Mouse (Mus musculus): ENCODE results near the gene Tbce. TPM values are rescaled to one million over a fixed set of nuclear protein-coding genes. Genes with fewer than 3 reads are reported as not detected.
A peak's percentile ranks its signal among the peaks of the same experiment; 100 is the strongest.
"Not testable (repeated sequence)": the region's sequence is repeated elsewhere in the genome, so short reads cannot be mapped to it uniquely, and the experiment has no call there.

The Tbce gene
- polyA plus RNA-seq, 1 experiment from 2014 or later = 34.5 TPM

DNA sequence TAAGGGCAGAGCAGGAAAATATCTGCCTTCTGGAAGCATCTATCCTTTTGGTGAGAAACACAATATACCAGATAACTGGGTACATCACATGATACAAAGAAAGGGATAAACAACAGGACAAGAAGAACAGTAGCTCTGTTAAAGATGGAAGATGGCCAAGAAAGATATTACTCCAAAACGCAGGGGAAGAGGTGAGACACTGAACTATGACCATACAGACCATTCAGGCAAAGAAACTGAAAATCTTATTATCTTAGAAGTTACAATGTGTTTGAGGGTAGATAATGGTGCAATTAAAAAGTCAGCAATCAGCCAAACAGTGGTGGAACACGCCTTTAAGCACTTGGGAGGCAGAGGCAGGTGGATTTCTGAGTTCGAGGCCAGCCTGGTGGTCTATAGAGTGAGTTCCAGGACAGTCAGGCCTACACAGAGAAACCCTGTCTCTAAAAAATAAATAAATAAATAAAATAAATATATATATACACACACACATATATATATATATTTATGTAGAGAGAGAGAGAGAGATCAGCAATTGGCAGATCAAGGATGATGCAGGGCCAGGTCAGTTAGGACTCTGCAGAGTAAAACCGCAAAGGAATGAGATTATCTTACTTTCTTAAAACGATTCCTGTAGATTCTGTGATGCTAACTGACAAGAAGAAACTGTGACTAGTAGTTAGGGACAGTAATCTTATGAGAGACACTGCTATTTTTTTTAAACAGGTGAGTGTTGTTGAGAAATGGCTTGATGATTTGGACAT is 5.9 kb downstream of the Tbce start:
- H3K9me3 ChIP-seq = no peaks in the 10 kb centered on the region
- H3K4me2 ChIP-seq = no peak overlapping the region
- ATAC-seq (ENCODE audit: extremely low read depth, insufficient number of reproducible peaks, low FRiP score, low TSS enrichment) = peak; percentile 31; the same call in 1 of the 2 replicates
- H3K4me1 ChIP-seq = peaks cover 16% of the 10 kb centered on the region
- peak overlapping the region; percentile 42 for H3K27ac ChIP-seq (replicated peaks)
- H3K36me3 ChIP-seq = peaks cover 10% of the 10 kb centered on the region
- 75% methylated on average over 5 of the region's 5 CpGs for WGBS
- no peak overlapping the region for H3K9ac ChIP-seq
- no peak overlapping the region for H3K4me3 ChIP-seq
- no peaks in the 10 kb centered on the region for H3K27me3 ChIP-seq (replicated peaks)

DNA sequence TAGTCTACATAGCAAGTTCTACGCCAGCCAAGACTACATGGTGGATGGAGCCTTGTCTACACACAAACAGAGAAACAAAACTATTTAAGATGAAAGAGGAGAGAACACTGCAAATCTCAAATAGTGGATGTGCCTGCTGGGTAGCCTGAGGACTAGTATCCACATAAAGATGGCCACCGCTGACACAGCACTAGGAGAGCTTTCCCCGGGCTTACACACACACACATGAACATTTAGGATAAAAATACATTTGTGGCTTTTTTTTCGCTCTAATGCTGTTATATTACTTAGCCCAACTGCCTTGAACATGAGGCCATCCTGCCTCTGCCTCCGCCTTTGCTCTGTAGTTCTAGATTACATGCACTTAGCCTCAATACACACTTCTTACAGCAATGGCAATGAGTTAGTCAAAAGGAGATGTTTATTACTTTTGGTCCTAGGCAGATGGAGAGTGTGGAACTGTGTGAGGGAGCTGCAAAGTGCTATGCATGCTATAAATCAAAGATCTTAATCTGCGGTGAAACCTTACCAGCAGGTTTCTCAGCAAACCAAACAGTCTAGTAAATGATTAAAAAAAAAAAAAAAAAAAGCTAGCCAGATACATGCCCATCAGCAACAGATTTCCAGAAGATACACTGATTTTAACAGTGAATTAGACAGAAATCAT is 13.2 kb downstream of the Tbce start:
- Histone ChIP-seq H3K9me3 (no peaks in the 10 kb centered on the region), H3K27me3 (replicated peaks) (no peaks in the 10 kb centered on the region), H3K4me2 (no peak overlapping the region), H3K4me3 (no peak overlapping the region), H3K36me3 (peaks cover 39% of the 10 kb centered on the region), H3K9ac (no peak overlapping the region), H3K27ac (replicated peaks) (no peak overlapping the region), H3K4me1 (no peaks in the 10 kb centered on the region)
- ATAC-seq (ENCODE audit: extremely low read depth, insufficient number of reproducible peaks, low FRiP score, low TSS enrichment) = no peak
- WGBS = 92% methylated on average over 6 of the region's 6 CpGs

DNA sequence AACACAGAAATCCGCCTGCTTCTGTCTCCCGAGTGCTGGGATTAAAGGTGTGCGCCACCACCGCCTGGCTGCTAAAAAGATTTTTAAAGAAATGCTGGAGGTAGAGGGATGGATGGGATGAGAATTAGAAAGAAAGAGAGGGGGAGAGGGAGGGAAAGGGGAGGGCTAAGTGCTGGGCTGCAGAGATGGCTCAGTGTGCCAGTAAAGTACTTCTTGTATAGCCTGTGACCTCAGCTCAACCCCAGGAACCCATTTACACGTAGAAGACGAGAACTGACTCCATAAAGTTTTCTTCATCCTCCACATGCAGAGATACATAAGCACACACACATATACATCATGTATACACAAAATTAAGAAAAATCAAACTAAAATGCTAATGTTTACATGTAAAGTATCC is 13.9 kb downstream of the Tbce start:
- WGBS = 88% methylated on average over 6 of the region's 6 CpGs
- peaks cover 39% of the 10 kb centered on the region for H3K36me3 ChIP-seq
- H3K9ac ChIP-seq = no peak overlapping the region
- no peaks in the 10 kb centered on the region for H3K27me3 ChIP-seq (replicated peaks)
- no peak overlapping the region for H3K4me3 ChIP-seq
- no peaks in the 10 kb centered on the region for H3K4me1 ChIP-seq
- peak overlapping the region; percentile 11; the same call in 1 of the 2 replicates for H3K4me2 ChIP-seq
- no peak overlapping the region for H3K27ac ChIP-seq (replicated peaks)
- no peak for ATAC-seq (ENCODE audit: extremely low read depth, insufficient number of reproducible peaks, low FRiP score, low TSS enrichment)
- no peaks in the 10 kb centered on the region for H3K9me3 ChIP-seq

DNA sequence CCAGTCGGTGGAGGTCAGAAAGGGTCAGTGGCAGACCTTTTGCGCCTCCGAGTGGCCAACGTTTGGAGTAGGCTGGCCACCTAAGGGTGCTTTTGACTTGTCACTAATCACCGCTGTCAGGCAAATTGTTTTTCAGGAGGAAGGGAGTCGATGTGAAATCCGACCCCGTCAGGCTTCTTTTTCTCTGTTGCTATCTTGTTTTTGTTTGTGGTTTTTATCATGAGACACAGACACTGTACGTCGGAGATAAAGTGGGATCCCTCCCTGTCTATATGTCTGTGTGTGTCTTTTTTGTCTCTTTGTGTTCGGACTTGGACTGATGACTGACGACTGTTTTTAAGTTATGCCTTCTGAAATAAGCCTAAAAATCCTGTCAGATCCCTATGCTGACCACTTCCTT is 18.0 kb downstream of the Tbce start:
- ATAC-seq (ENCODE audit: extremely low read depth, insufficient number of reproducible peaks, low FRiP score, low TSS enrichment) = not testable (repeated sequence)

DNA sequence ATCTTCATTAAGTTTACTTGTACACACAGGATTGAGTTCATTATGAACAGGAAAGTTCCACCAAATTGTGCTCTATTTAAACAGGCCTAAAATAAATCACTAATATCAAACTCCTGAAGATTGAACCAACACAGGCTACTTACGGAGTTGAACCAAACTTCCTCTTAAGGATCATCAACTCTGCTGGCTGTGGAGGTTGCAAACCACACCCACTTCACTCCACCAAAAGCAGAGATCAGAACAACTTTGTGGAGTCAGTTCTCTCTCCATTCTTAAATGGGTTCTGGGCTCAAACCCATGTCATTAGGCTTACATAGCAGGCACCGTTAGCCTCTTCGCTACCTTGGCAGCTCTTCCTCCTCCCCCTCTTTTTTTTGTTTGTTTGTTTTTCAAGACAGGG is 20.6 kb downstream of the Tbce start:
- Histone ChIP-seq H3K9ac (no peak overlapping the region), H3K4me3 (no peak overlapping the region)
- no peak for ATAC-seq (ENCODE audit: extremely low read depth, insufficient number of reproducible peaks, low FRiP score, low TSS enrichment)

More for the DNA sequence above, 18.0 kb downstream of the Tbce start:
- 35% methylated on average over 9 of the region's 12 CpGs for WGBS
- H3K9me3 ChIP-seq; H3K27me3 ChIP-seq (replicated peaks); H3K4me2 ChIP-seq; H3K27ac ChIP-seq (replicated peaks); H3K9ac ChIP-seq; H3K4me1 ChIP-seq; H3K4me3 ChIP-seq: not testable (repeated sequence)
- peaks cover 42% of the 10 kb centered on the region for H3K36me3 ChIP-seq

DNA sequence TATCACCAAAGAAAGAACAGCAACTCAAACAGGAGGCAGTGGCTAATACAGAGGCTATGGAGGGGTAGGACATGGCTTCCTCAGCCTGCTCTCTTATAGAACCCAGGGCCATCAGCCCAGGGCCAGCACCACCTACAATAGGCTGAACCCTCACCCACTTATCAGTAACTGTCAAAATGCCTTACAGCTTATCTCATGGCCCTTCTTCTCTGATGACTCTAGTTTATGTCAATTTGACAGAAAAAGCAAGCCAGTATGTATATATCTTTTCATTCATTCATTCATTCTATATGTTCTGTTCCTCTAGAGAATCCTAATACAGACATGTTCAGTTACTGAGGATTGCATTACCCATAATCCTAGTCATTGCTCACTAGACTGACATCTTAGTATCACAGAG is 21.2 kb downstream of the Tbce start:
- Histone ChIP-seq H3K9ac (no peak overlapping the region), H3K9me3 (no peaks in the 10 kb centered on the region), H3K4me3 (no peak overlapping the region), H3K27me3 (replicated peaks) (no peaks in the 10 kb centered on the region), H3K36me3 (peaks cover 51% of the 10 kb centered on the region), H3K4me1 (0 out of 2 replicates have a peak, but pooled peaks cover 4% of the 10 kb centered on the region), H3K27ac (replicated peaks) (no peak overlapping the region), H3K4me2 (no peak overlapping the region)
- ATAC-seq (ENCODE audit: extremely low read depth, insufficient number of reproducible peaks, low FRiP score, low TSS enrichment) = no peak

More for the DNA sequence above, 20.6 kb downstream of the Tbce start:
- 0 out of 2 replicates have a peak, but pooled peaks cover 4% of the 10 kb centered on the region for H3K4me1 ChIP-seq
- H3K36me3 ChIP-seq = peaks cover 45% of the 10 kb centered on the region
- no peak overlapping the region for H3K27ac ChIP-seq (replicated peaks)
- H3K27me3 ChIP-seq (replicated peaks) = no peaks in the 10 kb centered on the region
- no peak overlapping the region for H3K4me2 ChIP-seq
- H3K9me3 ChIP-seq = no peaks in the 10 kb centered on the region
- WGBS = 90% methylated on average over 3 of the region's 3 CpGs

DNA sequence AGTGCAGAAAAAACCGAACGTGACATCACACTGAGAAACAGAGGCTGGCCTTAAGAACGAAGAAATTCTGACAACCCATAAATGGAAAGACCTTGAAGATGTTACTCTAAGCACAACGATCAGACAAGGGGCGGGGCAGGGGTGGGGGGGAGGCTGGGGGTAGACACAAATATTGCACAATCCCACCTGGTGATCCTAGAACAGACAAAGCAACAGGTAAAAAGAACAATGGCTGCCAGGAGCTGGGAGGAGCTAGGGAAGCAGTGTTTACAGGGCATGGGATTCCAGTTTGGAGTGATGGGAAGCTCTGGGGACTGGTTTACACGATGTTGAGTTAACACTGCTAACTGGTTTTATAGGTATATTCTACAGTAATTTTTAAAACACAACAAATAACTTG is 23.8 kb downstream of the Tbce start:
- Histone ChIP-seq H3K4me1 (0 out of 2 replicates have a peak, but pooled peaks cover 4% of the 10 kb centered on the region), H3K9me3 (no peaks in the 10 kb centered on the region), H3K27ac (replicated peaks) (no peak overlapping the region), H3K4me3 (no peak overlapping the region), H3K9ac (no peak overlapping the region), H3K36me3 (peaks cover 74% of the 10 kb centered on the region), H3K27me3 (replicated peaks) (no peaks in the 10 kb centered on the region), H3K4me2 (no peak overlapping the region)
- no peak for ATAC-seq (ENCODE audit: extremely low read depth, insufficient number of reproducible peaks, low FRiP score, low TSS enrichment)
- WGBS = 90% methylated on average over 6 of the region's 6 CpGs

DNA sequence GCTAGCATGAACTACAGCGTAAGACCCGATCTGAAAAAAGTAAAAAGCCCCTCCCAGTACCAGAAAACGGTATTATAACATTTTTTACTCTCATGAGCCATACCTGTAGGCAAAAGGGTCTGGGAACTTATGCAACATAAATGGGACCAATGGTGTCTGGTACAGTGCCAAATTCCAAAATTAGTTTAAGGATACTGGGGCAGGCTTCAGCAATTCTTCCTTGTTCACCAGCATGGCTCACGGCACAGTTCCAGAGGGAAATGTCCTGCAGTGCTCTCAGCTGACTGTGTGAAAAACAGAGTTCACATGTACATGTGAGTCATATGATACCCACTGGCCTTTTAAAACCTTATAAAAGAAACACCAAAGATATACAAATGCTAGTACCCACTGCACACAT is 24.9 kb downstream of the Tbce start:
- peaks cover 80% of the 10 kb centered on the region for H3K36me3 ChIP-seq
- H3K9me3 ChIP-seq = no peaks in the 10 kb centered on the region

DNA sequence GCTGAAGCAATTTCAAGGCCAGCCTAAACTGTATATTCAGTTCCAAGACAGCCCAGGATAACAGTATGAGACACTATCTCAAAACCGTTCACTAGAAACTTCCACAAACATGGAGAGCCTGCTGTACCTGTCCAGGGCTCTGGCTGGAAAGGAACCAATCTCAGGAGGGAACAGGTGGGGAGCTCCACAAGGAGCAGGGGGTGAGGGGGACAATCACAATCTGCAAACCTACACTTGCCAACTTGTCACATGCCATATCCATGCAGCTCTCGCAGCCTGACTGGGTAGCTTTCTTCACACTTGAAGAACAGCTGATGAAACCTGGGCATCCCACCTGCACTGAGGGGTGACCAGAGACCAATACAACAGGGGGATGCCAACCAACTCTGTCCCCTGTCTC is 25.4 kb downstream of the Tbce start:
- Histone ChIP-seq H3K27me3 (replicated peaks) (no peaks in the 10 kb centered on the region), H3K27ac (replicated peaks) (no peak overlapping the region), H3K4me2 (no peak overlapping the region), H3K36me3 (peaks cover 80% of the 10 kb centered on the region), H3K9ac (no peak overlapping the region), H3K4me1 (no peaks in the 10 kb centered on the region), H3K4me3 (no peak overlapping the region), H3K9me3 (no peaks in the 10 kb centered on the region)
- ATAC-seq (ENCODE audit: extremely low read depth, insufficient number of reproducible peaks, low FRiP score, low TSS enrichment) = no peak
- WGBS = 90% methylated on average over 2 of the region's 2 CpGs

More for the DNA sequence above, 24.9 kb downstream of the Tbce start:
- WGBS = 88% methylated on average over 4 of the region's 4 CpGs
- Histone ChIP-seq H3K4me1 (0 out of 2 replicates have a peak, but pooled peaks cover 2% of the 10 kb centered on the region), H3K27me3 (replicated peaks) (no peaks in the 10 kb centered on the region), H3K4me2 (no peak overlapping the region), H3K4me3 (no peak overlapping the region), H3K9ac (no peak overlapping the region), H3K27ac (replicated peaks) (no peak overlapping the region)
- ATAC-seq (ENCODE audit: extremely low read depth, insufficient number of reproducible peaks, low FRiP score, low TSS enrichment) = no peak

DNA sequence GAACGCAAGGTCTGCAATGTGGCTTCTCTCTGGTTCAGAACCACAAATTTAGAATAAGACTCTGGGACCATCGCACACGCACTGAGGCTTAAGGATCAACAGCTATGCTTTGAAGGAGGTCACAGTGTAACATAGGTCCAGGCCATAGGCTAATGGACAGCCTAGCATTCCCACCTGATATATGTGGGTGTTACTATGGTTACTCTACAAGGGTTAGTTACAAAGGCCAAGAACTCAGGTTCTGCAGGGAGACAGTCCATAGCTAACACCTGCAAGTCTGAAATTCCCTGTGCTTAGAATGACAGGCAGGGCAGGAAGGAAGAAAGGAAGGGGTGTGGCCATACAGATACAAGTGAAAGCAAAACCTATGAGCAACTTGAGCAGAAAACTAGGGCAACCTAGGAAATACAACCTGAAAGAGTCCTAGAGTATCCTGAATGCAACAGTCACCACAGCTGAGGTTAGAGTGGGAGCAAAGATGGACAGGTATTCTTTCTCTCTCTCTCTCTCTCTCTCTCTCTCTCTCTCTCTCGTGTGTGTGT is 27.9 kb downstream of the Tbce start:
- Histone ChIP-seq H3K4me2 (no peak overlapping the region), H3K4me3 (no peak overlapping the region), H3K9ac (no peak overlapping the region), H3K36me3 (peaks cover 78% of the 10 kb centered on the region), H3K27me3 (replicated peaks) (no peaks in the 10 kb centered on the region), H3K4me1 (no peaks in the 10 kb centered on the region), H3K9me3 (no peaks in the 10 kb centered on the region), H3K27ac (replicated peaks) (no peak overlapping the region)
- no peak for ATAC-seq (ENCODE audit: extremely low read depth, insufficient number of reproducible peaks, low FRiP score, low TSS enrichment)
- 89% methylated on average over 4 of the region's 4 CpGs for WGBS

DNA sequence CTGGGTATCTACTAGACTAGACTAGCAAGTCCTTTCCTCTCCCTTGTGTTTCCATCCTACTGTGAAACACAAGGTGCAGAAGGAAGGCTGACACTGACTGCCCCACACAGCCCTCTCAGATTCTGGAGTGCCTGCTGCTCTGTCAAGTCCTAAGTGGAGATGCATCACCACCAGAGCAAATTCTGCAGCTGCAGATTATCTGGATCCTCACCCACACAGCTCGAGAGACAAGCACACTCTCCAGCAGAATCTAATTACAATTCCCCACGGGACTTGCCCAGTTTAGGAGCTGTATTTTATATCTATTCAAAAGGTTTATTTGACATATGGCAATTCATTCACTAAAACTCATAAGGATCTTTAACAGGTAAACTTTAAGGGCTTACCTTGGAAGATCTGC is 33.4 kb downstream of the Tbce start:
- no peak for ATAC-seq (ENCODE audit: extremely low read depth, insufficient number of reproducible peaks, low FRiP score, low TSS enrichment)
- Histone ChIP-seq H3K4me1 (peaks cover 3% of the 10 kb centered on the region; the same call in 1 of the 2 replicates), H3K9me3 (no peaks in the 10 kb centered on the region), H3K27ac (replicated peaks) (no peak overlapping the region), H3K36me3 (peaks cover 91% of the 10 kb centered on the region), H3K4me2 (no peak overlapping the region), H3K27me3 (replicated peaks) (no peaks in the 10 kb centered on the region), H3K4me3 (no peak overlapping the region), H3K9ac (no peak overlapping the region)
- 61% methylated on average over 2 of the region's 2 CpGs for WGBS
